Comparison of ENCODE assay signal across 25 mouse cellular contexts in the genomic region with DNA sequence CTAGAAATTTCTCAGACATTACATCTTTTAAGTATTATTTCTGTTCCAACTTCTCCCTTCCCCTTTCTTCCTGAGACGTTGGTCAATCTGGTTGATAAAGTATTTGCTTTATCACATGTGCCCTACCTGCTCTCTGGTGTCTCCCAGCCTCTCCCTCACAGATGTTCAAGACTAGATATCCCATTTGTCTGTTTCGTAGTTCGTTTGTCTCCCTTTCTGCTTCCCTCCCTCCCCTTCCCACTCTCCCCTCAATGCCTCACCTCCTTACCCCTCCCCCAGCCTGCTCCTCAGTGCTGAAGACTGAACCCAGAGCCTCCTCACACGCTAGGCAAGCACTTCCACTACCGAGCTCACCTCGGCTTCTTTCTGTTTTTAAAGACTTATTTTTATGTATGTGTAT. TPM values are rescaled to one million over a fixed set of nuclear protein-coding genes. Genes with fewer than 3 reads are reported as not detected.
DNase-seq lines count a peak whose midpoint lies in the region; ATAC-seq lines count a peak whose summit lies in the region.
"Had no signal": no experiment of that assay in that cellular context is flagged by ENCODE, and none has a peak within 500 bp of the region (broad histone marks: within the 10 kb centered on the region; RNA-seq: fewer than 3 reads in every experiment).

No protein-coding gene starts in this region.

- H3K27me3 ChIP-seq in liver, embryonic 13.5 days = no peaks in the 10 kb centered on the region
- no peaks in the 10 kb centered on the region for H3K27me3 ChIP-seq in midbrain, embryonic 15.5 days (replicated peaks)
- H3K27me3 ChIP-seq: forebrain, embryonic 13.5 days; Patski had no signal

- H3K36me3 ChIP-seq in liver, embryonic 13.5 days = no peaks in the 10 kb centered on the region
- H3K36me3 ChIP-seq in midbrain, embryonic 15.5 days (replicated peaks) = no peaks in the 10 kb centered on the region
- H3K36me3 ChIP-seq: G1E had no signal

- H3K9ac ChIP-seq in liver, embryonic 13.5 days = no peak overlapping the region
- no peak overlapping the region for H3K9ac ChIP-seq in midbrain, embryonic 15.5 days
- H3K9ac ChIP-seq: forebrain, embryonic 13.5 days; forebrain, postnatal 0 days; hindbrain, embryonic 14.5 days had no signal

- peak; percentile 75 for DNase-seq in heart, adult 11 months
- no peak for DNase-seq in heart, postnatal 14 days
- no peak for DNase-seq in liver, embryonic 13.5 days
- no peak for DNase-seq in cerebellum, postnatal 4 days (ENCODE audit: low spot score in 2 of 2)
- no peak for DNase-seq in left cerebral cortex, adult 18-20 months (ENCODE audit: low spot score in 2 of 2)
- DNase-seq: adrenal gland, postnatal 14 days; B cell, adult 2 months; cerebellum, adult 11-12 months; cerebellum, adult 9-10 months; cerebellum, postnatal 25 days; forebrain, postnatal 0 days; gastrocnemius, postnatal 36 days; heart, adult 18-20 months; heart, postnatal 10 days had no signal

- WGBS in liver, embryonic 13.5 days (ENCODE audit: insufficient replicate concordance) = 34% methylated on average over 6 of the region's 6 CpGs
- WGBS in midbrain, embryonic 15.5 days = 82% methylated on average over 6 of the region's 6 CpGs

- no peak overlapping the region for H3K27ac ChIP-seq in liver, embryonic 13.5 days
- no peak overlapping the region for H3K27ac ChIP-seq in midbrain, embryonic 15.5 days
- H3K27ac ChIP-seq: embryonic facial prominence, embryonic 10.5 days; forebrain, embryonic 13.5 days; heart, embryonic 10.5 days; hindbrain, embryonic 14.5 days had no signal

- peak; percentile 71 for ATAC-seq in liver, embryonic 13.5 days (ENCODE audit: low read depth)
- ATAC-seq in megakaryocyte progenitor cell, adult 5-6 weeks (replicated peaks; ENCODE audit: poor library complexity) = peak; percentile 91
- ATAC-seq in midbrain, embryonic 15.5 days (replicated peaks) = no peak
- ATAC-seq: activated CD4-positive, CD25-positive, alpha-beta regulatory T cell, adult 4 months; CD4-positive, CD25-positive, alpha-beta regulatory T cell, adult 4 months; forebrain, embryonic 13.5 days; forebrain, postnatal 0 days; Patski had no signal

- no peak overlapping the region for H3K4me2 ChIP-seq in liver, embryonic 13.5 days
- no peak overlapping the region for H3K4me2 ChIP-seq in midbrain, embryonic 15.5 days
- H3K4me2 ChIP-seq: forebrain, embryonic 13.5 days; hindbrain, embryonic 14.5 days had no signal

- H3K4me3 ChIP-seq in liver, embryonic 13.5 days (replicated peaks) = no peak overlapping the region
- no peak overlapping the region for H3K4me3 ChIP-seq in midbrain, embryonic 15.5 days
- H3K4me3 ChIP-seq: embryonic facial prominence, embryonic 10.5 days; forebrain, embryonic 13.5 days; heart, embryonic 10.5 days had no signal

- peaks cover 14% of the 10 kb centered on the region; the same call in 1 of the 2 replicates for H3K4me1 ChIP-seq in liver, embryonic 13.5 days (replicated peaks)
- no peaks in the 10 kb centered on the region for H3K4me1 ChIP-seq in midbrain, embryonic 15.5 days
- H3K4me1 ChIP-seq: embryonic facial prominence, embryonic 10.5 days; forebrain, embryonic 13.5 days had no signal

- intact Hi-C loops in heart, postnatal 14 days (cut with DNase I) = no loop called here

- H3K9me3 ChIP-seq in liver, embryonic 13.5 days (replicated peaks) = no peaks in the 10 kb centered on the region
- H3K9me3 ChIP-seq in midbrain, embryonic 15.5 days = no peaks in the 10 kb centered on the region
- H3K9me3 ChIP-seq: embryonic facial prominence, embryonic 10.5 days; forebrain, embryonic 13.5 days; G1E; heart, embryonic 10.5 days had no signal

RNA-seq across cellular contexts. Expression of gene P4ha2, which starts 35.0 kb away (rescaled TPM):
- total RNA-seq in heart, postnatal 14 days (2021) = 10 to 100 TPM; 43.3 to 46.4 TPM
- 4.1 and 4.4 TPM in 2 replicates for polyA plus RNA-seq in liver, embryonic 13.5 days (2015; fragmentation: Nextera tagmentation; extraction: Ambion mirVana)
- total RNA-seq in megakaryocyte progenitor cell, adult 5-6 weeks (2015) = 0.05 and 0.15 TPM in 2 replicates
- total RNA-seq in megakaryocyte progenitor cell, adult 5-6 weeks (2017) = 0.21 and 0.44 TPM in 2 replicates
- 10 to 100 TPM; 22.8 to 24.3 TPM for total RNA-seq in left cerebral cortex, adult 18-20 months (2021)
- polyA plus RNA-seq in midbrain, embryonic 15.5 days (2015; fragmentation: Nextera tagmentation; extraction: Ambion mirVana) = 10.0 and 10.3 TPM in 2 replicates
- total RNA-seq: hematopoietic stem cell, adult 5-6 weeks had no signal
- polyA plus RNA-seq: activated CD4-positive, CD25-positive, alpha-beta regulatory T cell, adult 4 months; CD4-positive, CD25-positive, alpha-beta regulatory T cell, adult 4 months; G1E had no signal

Comparison
In these comparisons a context has a peak if more than half of its experiments do, and no peak if none do; other contexts are left out.
1. RNA of gene P4ha2, which starts 35.0 kb away (total RNA-seq): 43.3 to 46.4 TPM in heart, postnatal 14 days and 22.8 to 24.3 TPM in left cerebral cortex, adult 18-20 months; 0.05 to 0.44 TPM in megakaryocyte progenitor cell, adult 5-6 weeks; every median in the first group is over 10 times any median in the second.